Comparison of ENCODE assay signal across 8 mouse cellular contexts in genomic region chr7:3448737-3449454, GRCm38 (mm10). TPM values are rescaled to one million over a fixed set of nuclear protein-coding genes. Genes with fewer than 3 reads are reported as not detected.
DNase-seq lines count a peak whose midpoint lies in the region; ATAC-seq and TF ChIP-seq lines count a peak whose summit lies in the region.

No protein-coding gene starts in this region.

- H3K4me2 ChIP-seq in embryonic facial prominence, embryonic 15.5 days (replicated peaks), result no peak overlapping the region
- H3K4me2 ChIP-seq in heart, embryonic 15.5 days, result peak overlapping the region; percentile 16; the same call in 1 of the 2 replicates
- H3K4me2 ChIP-seq in lung, embryonic 15.5 days, result no peak overlapping the region

- H3ac ChIP-seq in C2C12 (ENCODE audit: control insufficient read depth, insufficient read length, low read depth), result no peak overlapping the region

- no peaks in the 10 kb centered on the region for H3K79me2 ChIP-seq in C2C12 (ENCODE audit: control insufficient read depth, insufficient read depth)

- H3K9me3 ChIP-seq in embryonic facial prominence, embryonic 15.5 days (replicated peaks), result no peaks in the 10 kb centered on the region
- no peaks in the 10 kb centered on the region for H3K9me3 ChIP-seq in heart, embryonic 15.5 days (replicated peaks)
- H3K9me3 ChIP-seq in lung, embryonic 15.5 days, result no peaks in the 10 kb centered on the region

- 14% methylated on average over 15 of the region's 15 CpGs for WGBS in embryonic facial prominence, embryonic 15.5 days
- 19% methylated on average over 15 of the region's 15 CpGs for WGBS in heart, embryonic 15.5 days
- WGBS in lung, embryonic 15.5 days, result 19% methylated on average over 15 of the region's 15 CpGs

- H3K79me3 ChIP-seq in C2C12 (ENCODE audit: low read depth), result no peaks in the 10 kb centered on the region

- ATAC-seq in embryonic facial prominence, embryonic 15.5 days (ENCODE audit: insufficient number of reproducible peaks, low FRiP score, low TSS enrichment, low read depth), result 0 out of 2 replicates have a peak, but pooled peaks have one; percentile 11
- no peak for ATAC-seq in heart, embryonic 15.5 days (replicated peaks; ENCODE audit: insufficient number of reproducible peaks, insufficient read depth, low FRiP score, low read depth)
- ATAC-seq in lung, embryonic 15.5 days (ENCODE audit: borderline replicate concordance, extremely low read depth, low FRiP score, low TSS enrichment), result peak; percentile 55; the same call in 1 of the 2 replicates

- no peaks in the 10 kb centered on the region for H3K27me3 ChIP-seq in C2C12 (ENCODE audit: control insufficient read depth, insufficient read depth, insufficient read length)
- H3K27me3 ChIP-seq in embryonic facial prominence, embryonic 15.5 days, result no peaks in the 10 kb centered on the region
- peaks cover 6% of the 10 kb centered on the region; the same call in 1 of the 2 replicates for H3K27me3 ChIP-seq in heart, embryonic 15.5 days
- H3K27me3 ChIP-seq in lung, embryonic 15.5 days, result no peaks in the 10 kb centered on the region

- no peaks in the 10 kb centered on the region for H3K36me3 ChIP-seq in C2C12 (ENCODE audit: control insufficient read depth, insufficient read depth)
- H3K36me3 ChIP-seq in embryonic facial prominence, embryonic 15.5 days, result no peaks in the 10 kb centered on the region
- H3K36me3 ChIP-seq in heart, embryonic 15.5 days, result no peaks in the 10 kb centered on the region
- H3K36me3 ChIP-seq in lung, embryonic 15.5 days, result no peaks in the 10 kb centered on the region

- H3K4me1 ChIP-seq in embryonic facial prominence, embryonic 15.5 days, result no peaks in the 10 kb centered on the region
- H3K4me1 ChIP-seq in heart, embryonic 15.5 days (replicated peaks), result no peaks in the 10 kb centered on the region
- no peaks in the 10 kb centered on the region for H3K4me1 ChIP-seq in lung, embryonic 15.5 days

- H3K9ac ChIP-seq in embryonic facial prominence, embryonic 15.5 days, result no peak overlapping the region
- H3K9ac ChIP-seq in heart, embryonic 15.5 days, result no peak overlapping the region
- H3K9ac ChIP-seq in lung, embryonic 15.5 days, result no peak overlapping the region

- peak; percentile 82 for DNase-seq in adrenal gland, postnatal 25 days
- DNase-seq in kidney, postnatal 4 days, result peak; percentile 86 to 87
- DNase-seq in ovary, postnatal 14 days (ENCODE audit: low spot score), result peak; percentile 73
- DNase-seq in thymus, postnatal 25 days, result peak; percentile 73

- H3K4me3 ChIP-seq in C2C12 (ENCODE audit: insufficient read depth, poor library complexity, severe bottlenecking), result no peak overlapping the region
- no peak overlapping the region for H3K4me3 ChIP-seq in embryonic facial prominence, embryonic 15.5 days (replicated peaks)
- no peak overlapping the region for H3K4me3 ChIP-seq in heart, embryonic 15.5 days
- H3K4me3 ChIP-seq in lung, embryonic 15.5 days, result no peak overlapping the region

- no peak overlapping the region for H3K27ac ChIP-seq in embryonic facial prominence, embryonic 15.5 days (replicated peaks)
- no peak overlapping the region for H3K27ac ChIP-seq in heart, embryonic 15.5 days
- H3K27ac ChIP-seq in lung, embryonic 15.5 days, result no peak overlapping the region

- peak; percentile 76 for TF ChIP-seq CTCF in C2C12 (IDR thresholded peaks at IDR 0.05; ENCODE audit: control insufficient read depth, insufficient read depth, insufficient read length)

TF ChIP-seq in C2C12, 6 proteins besides CTCF, POLR2A, EP300 and RAD21:
- TF ChIP-seq MYOG (IDR thresholded peaks at IDR 0.05; ENCODE audit: control insufficient read depth, extremely low read depth, insufficient read length) (no peak), USF1 (IDR thresholded peaks at IDR 0.05; ENCODE audit: low read depth) (no peak), FOSL1 (IDR thresholded peaks at IDR 0.05; ENCODE audit: insufficient read depth, low read length, poor library complexity, severe bottlenecking) (no peak), MYOD1 (IDR thresholded peaks at IDR 0.05; ENCODE audit: control insufficient read depth, insufficient read length, low read depth) (no peak), MAX (IDR thresholded peaks at IDR 0.05) (no peak), CEBPB (IDR thresholded peaks at IDR 0.05; ENCODE audit: low read depth) (no peak)

RNA-seq across cellular contexts. Expression of gene Cacng6, which starts 24.9 kb away (rescaled TPM):
- polyA plus RNA-seq in C2C12 (2012; fragmentation: generic; extraction: Trizol), result 0.27 TPM
- total RNA-seq in adrenal gland, postnatal 25 days (2021), result not detected in 2 replicates
- 5.1 and 7.3 TPM in 2 replicates for polyA plus RNA-seq in embryonic facial prominence, embryonic 15.5 days (2015; fragmentation: Nextera tagmentation; extraction: Ambion mirVana)
- 17.8 and 20.7 TPM in 2 replicates for polyA plus RNA-seq in heart, embryonic 15.5 days (2015; fragmentation: Nextera tagmentation; extraction: Ambion mirVana)
- 0.30 TPM in 1 of 2 replicates, not detected in the other for polyA plus RNA-seq in lung, embryonic 15.5 days (2015; fragmentation: Nextera tagmentation; extraction: Ambion mirVana)

RNA-seq across cellular contexts. Expression of gene Tarm1, which starts 53.5 kb away (rescaled TPM):
- polyA plus RNA-seq in C2C12 (2012; fragmentation: generic; extraction: Trizol), result not detected
- total RNA-seq in adrenal gland, postnatal 25 days (2021), result 1.0 and 1.2 TPM in 2 replicates
- polyA plus RNA-seq in embryonic facial prominence, embryonic 15.5 days (2015; fragmentation: Nextera tagmentation; extraction: Ambion mirVana), result 0.17 and 0.81 TPM in 2 replicates
- 0.24 TPM in 1 of 2 replicates, not detected in the other for polyA plus RNA-seq in heart, embryonic 15.5 days (2015; fragmentation: Nextera tagmentation; extraction: Ambion mirVana)
- polyA plus RNA-seq in lung, embryonic 15.5 days (2015; fragmentation: Nextera tagmentation; extraction: Ambion mirVana), result 0.10 TPM in 1 of 2 replicates, not detected in the other

RNA-seq across cellular contexts. Expression of gene Cacng8, which starts 58.4 kb away (rescaled TPM):
- polyA plus RNA-seq in C2C12 (2012; fragmentation: generic; extraction: Trizol), result 1.3 TPM
- 2.5 and 5.1 TPM in 2 replicates for total RNA-seq in adrenal gland, postnatal 25 days (2021)
- polyA plus RNA-seq in embryonic facial prominence, embryonic 15.5 days (2015; fragmentation: Nextera tagmentation; extraction: Ambion mirVana), result 2.2 and 3.0 TPM in 2 replicates
- polyA plus RNA-seq in heart, embryonic 15.5 days (2015; fragmentation: Nextera tagmentation; extraction: Ambion mirVana), result 0.61 and 0.83 TPM in 2 replicates
- polyA plus RNA-seq in lung, embryonic 15.5 days (2015; fragmentation: Nextera tagmentation; extraction: Ambion mirVana), result 2.2 and 2.4 TPM in 2 replicates
